Mouse (Mus musculus) hematopoietic stem cell, adult 5-6 weeks (primary cell): ENCODE results near the gene Rassf2. TPM values are rescaled to one million over a fixed set of nuclear protein-coding genes. Genes with fewer than 3 reads are reported as not detected.
A peak's percentile ranks its signal among the peaks of the same experiment; 100 is the strongest.

Experiments used
- ATAC-seq, 2 experiments: fragments of 125-278 bp in 1 of 2; replicated peaks in 1 of 2; 2 replicates each; pipeline ENCODE4 v1.8.0; 2016 to 2017; ENCODE audit warnings: inconsistent platforms in 2 of 2, mild to moderate bottlenecking in 2 of 2, moderate number of reproducible peaks in 2 of 2, low read depth in 1 of 2, moderate TSS enrichment in 1 of 2; ENCODE audit not compliant: low FRiP score in 2 of 2, poor library complexity in 2 of 2, severe bottlenecking in 2 of 2, insufficient read depth in 1 of 2, low TSS enrichment in 1 of 2
- total RNA-seq: library from RNA; stranded (forward); fragments of 172-1452, 232-1000 nt; gene quantifications from 2 replicates; pipeline ENCODE4 v1.2.3, GENCODE M21; 2017

Gene Rassf2
- 103 and 130 TPM in 2 replicates for total RNA-seq

- ATAC-seq, result peak; percentile 73 to 78
Observed at GRCm38 (mm10) chr2:132029646-132030417, at the start of gene Rassf2. TSS of gene Rassf2 (minus strand) at chr2:132030258.

- ATAC-seq, result no peak
Observed at GRCm38 (mm10) chr2:132079139-132079538, 49.1 kb upstream of the Rassf2 start.

GRCm38 (mm10) chr2:132073052-132073451 lies 43.0 kb upstream of the Rassf2 start:
- no peak for ATAC-seq

GRCm38 (mm10) chr2:132069985-132070735 lies 40.1 kb upstream of the Rassf2 start:
- ATAC-seq, result no peak

GRCm38 (mm10) chr2:132064185-132064831 lies 34.2 kb upstream of the Rassf2 start:
- ATAC-seq, result no peak

- ATAC-seq, result no peak
Observed at GRCm38 (mm10) chr2:132063776-132064175, 33.7 kb upstream of the Rassf2 start.

GRCm38 (mm10) chr2:132061884-132062283 lies 31.8 kb upstream of the Rassf2 start:
- no peak for ATAC-seq

- ATAC-seq, result no peak
Observed at GRCm38 (mm10) chr2:132059919-132060318, 29.9 kb upstream of the Rassf2 start.

- ATAC-seq, result peak in 1 of 2 experiments; percentile 12; a peak in 1 of 4 replicates
Observed at GRCm38 (mm10) chr2:132055349-132055753, 25.3 kb upstream of the Rassf2 start.

GRCm38 (mm10) chr2:132053824-132054223 lies 23.8 kb upstream of the Rassf2 start:
- ATAC-seq, result peak; percentile 72 to 77

GRCm38 (mm10) chr2:132051798-132052197 lies 21.7 kb upstream of the Rassf2 start:
- peak in 1 of 2 experiments; percentile 36; a peak in 1 of 4 replicates for ATAC-seq

- no peak for ATAC-seq
Observed at GRCm38 (mm10) chr2:132049921-132050320, 19.9 kb upstream of the Rassf2 start.

GRCm38 (mm10) chr2:132049491-132049890 lies 19.4 kb upstream of the Rassf2 start:
- ATAC-seq, result no peak

GRCm38 (mm10) chr2:132048143-132048772 lies 18.2 kb upstream of the Rassf2 start:
- ATAC-seq, result no peak; a peak in 1 of 4 replicates

- no peak for ATAC-seq
Observed at GRCm38 (mm10) chr2:132047364-132047763, 17.3 kb upstream of the Rassf2 start.

GRCm38 (mm10) chr2:132046659-132047058 lies 16.6 kb upstream of the Rassf2 start:
- no peak for ATAC-seq
